Comparison of ENCODE assay signal across 8 mouse cellular contexts in the genomic region with DNA sequence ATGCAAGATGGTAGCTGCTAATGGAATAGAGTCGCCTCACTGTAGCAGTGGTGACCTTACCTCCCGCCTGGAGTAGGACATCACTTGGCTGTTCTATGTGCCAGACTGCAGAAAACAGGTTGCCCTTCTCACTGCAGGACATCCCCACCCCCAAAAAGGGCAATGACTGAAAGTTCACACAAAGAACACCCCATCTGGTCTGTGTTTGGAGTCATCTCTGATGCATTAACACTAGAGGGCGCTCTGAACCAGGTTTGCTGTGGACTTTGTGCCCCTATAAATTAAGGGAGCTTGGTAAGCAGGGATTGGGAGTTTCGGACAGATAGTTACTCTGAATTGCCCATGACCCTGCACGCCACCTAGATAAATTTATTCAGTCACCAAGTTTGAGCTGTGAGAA. TPM values are rescaled to one million over a fixed set of nuclear protein-coding genes. Genes with fewer than 3 reads are reported as not detected.
DNase-seq lines count a peak whose midpoint lies in the region; ATAC-seq and TF ChIP-seq lines count a peak whose summit lies in the region.

No protein-coding gene starts in this region.

- no peak overlapping the region for H3K4me3 ChIP-seq in heart, adult 2 months
- H3K4me3 ChIP-seq in heart, embryonic 11.5 days (ENCODE audit: low read depth, low read length): no peak overlapping the region
- H3K4me3 ChIP-seq in bone marrow, adult 2 months (replicated peaks; ENCODE audit: control insufficient read depth, low read depth, low read length): no peak overlapping the region

- H3K9ac ChIP-seq in heart, adult 2 months (ENCODE audit: low read depth, low read length): no peak overlapping the region
- H3K9ac ChIP-seq in heart, embryonic 11.5 days (ENCODE audit: low read depth, low read length): no peak overlapping the region

- TF ChIP-seq POLR2A in heart, adult 2 months (IDR thresholded peaks at IDR 0.05; ENCODE audit: insufficient read depth, low read depth, low read length): no peak
- no peak for TF ChIP-seq POLR2A in bone marrow, adult 2 months (IDR thresholded peaks at IDR 0.05; ENCODE audit: borderline replicate concordance, control insufficient read depth, low read depth, low read length)

- no peak for ATAC-seq in heart, embryonic 11.5 days (replicated peaks; ENCODE audit: insufficient number of reproducible peaks, low FRiP score, low TSS enrichment)
- peak; percentile 64 for ATAC-seq in megakaryocyte, adult 5-6 weeks (ENCODE audit: poor library complexity, severe bottlenecking)

- H3K9me3 ChIP-seq in heart, embryonic 11.5 days (replicated peaks; ENCODE audit: control insufficient read depth, low read length): no peaks in the 10 kb centered on the region

- TF ChIP-seq EP300 in heart, adult 2 months (IDR thresholded peaks at IDR 0.05; ENCODE audit: insufficient read depth, low read depth, low read length): no peak

- H3K4me1 ChIP-seq in heart, adult 2 months (ENCODE audit: control insufficient read depth, insufficient read depth, low read length): no peaks in the 10 kb centered on the region
- H3K4me1 ChIP-seq in heart, embryonic 11.5 days (ENCODE audit: control insufficient read depth, insufficient read depth, low read length): no peaks in the 10 kb centered on the region
- H3K4me1 ChIP-seq in bone marrow, adult 2 months (ENCODE audit: control insufficient read depth, insufficient read depth, low read length): no peaks in the 10 kb centered on the region

- no peak overlapping the region for H3K4me2 ChIP-seq in heart, embryonic 11.5 days

- H3K27me3 ChIP-seq in heart, adult 2 months (ENCODE audit: control insufficient read depth, insufficient read depth, low read length): no peaks in the 10 kb centered on the region
- H3K27me3 ChIP-seq in heart, embryonic 11.5 days (ENCODE audit: control insufficient read depth, insufficient read depth, low read length): no peaks in the 10 kb centered on the region

- intact Hi-C loops in heart, adult 2 months (cut with DNase I): no loop called here

- WGBS in heart, adult 2 months: 27% methylated on average over 5 of the region's 5 CpGs
- 29% methylated on average over 5 of the region's 5 CpGs for WGBS in heart, embryonic 11.5 days (ENCODE audit: insufficient replicate concordance)
- 23% methylated on average over 5 of the region's 5 CpGs for WGBS in bone marrow, adult 2 months

- no peaks in the 10 kb centered on the region for H3K36me3 ChIP-seq in heart, adult 2 months (ENCODE audit: control insufficient read depth, insufficient read depth, low read length)
- H3K36me3 ChIP-seq in heart, embryonic 11.5 days (ENCODE audit: control insufficient read depth, insufficient read depth, low read length): no peaks in the 10 kb centered on the region

- H3K79me2 ChIP-seq in heart, adult 2 months (replicated peaks; ENCODE audit: control insufficient read depth, insufficient read depth, low read length): no peaks in the 10 kb centered on the region

- H3K27ac ChIP-seq in heart, adult 2 months: no peak overlapping the region
- H3K27ac ChIP-seq in heart, embryonic 11.5 days (ENCODE audit: low read depth, low read length): no peak overlapping the region
- H3K27ac ChIP-seq in bone marrow, adult 2 months (ENCODE audit: control insufficient read depth, insufficient read depth, low read depth, low read length, poor library complexity): no peak overlapping the region

- no peak for DNase-seq in heart, adult 2 months
- peak; percentile 44 for DNase-seq in CD4-positive helper T cell, adult 2 months (ENCODE audit: low read depth, low spot score)
- DNase-seq in forelimb bud, embryonic 11.5 days (ENCODE audit: low read depth, low spot score): peak; percentile 60
- DNase-seq in urinary bladder, postnatal 36 days (ENCODE audit: low spot score in 2 of 2): no peak
- DNase-seq in urinary bladder, postnatal 25 days (ENCODE audit: low spot score): no peak

- TF ChIP-seq CTCF in heart, adult 2 months (IDR thresholded peaks at IDR 0.05): peak; percentile 79
- peak; percentile 55 for TF ChIP-seq CTCF in bone marrow, adult 2 months (IDR thresholded peaks at IDR 0.05; ENCODE audit: control insufficient read depth, insufficient read depth, low read length)

RNA-seq across cellular contexts. Expression of gene Lrrc20, which starts 8.7 kb away (rescaled TPM):
- 10 to 100 TPM; 29.9 to 32.0 TPM for total RNA-seq in heart, adult 2 months (2021)
- 38.9 and 55.5 TPM in 2 replicates for polyA plus RNA-seq in heart, adult 2 months (2012; rRNA removed)
- polyA plus RNA-seq in heart, embryonic 11.5 days (2014; fragmentation: Nextera tagmentation; extraction: Ambion mirVana): 12.1 and 14.8 TPM in 2 replicates
- 4.5 and 7.2 TPM in 2 replicates for polyA plus RNA-seq in bone marrow, adult 2 months (2011; ENCODE audit: insufficient read depth, insufficient read length, low replicate concordance, missing spikeins)
- total RNA-seq in megakaryocyte, adult 5-6 weeks (2015): 6.6 and 6.7 TPM in 2 replicates
- total RNA-seq in megakaryocyte, adult 5-6 weeks (2017): 6.9 and 7.0 TPM in 2 replicates

RNA-seq across cellular contexts. Expression of gene Eif4ebp2, which starts 14.4 kb away (rescaled TPM):
- total RNA-seq in heart, adult 2 months (2021): 10 to 100 TPM; 70.9 to 71.3 TPM
- polyA plus RNA-seq in heart, adult 2 months (2012; rRNA removed): 53.3 and 71.9 TPM in 2 replicates
- 21.2 and 28.6 TPM in 2 replicates for polyA plus RNA-seq in heart, embryonic 11.5 days (2014; fragmentation: Nextera tagmentation; extraction: Ambion mirVana)
- polyA plus RNA-seq in bone marrow, adult 2 months (2011; ENCODE audit: insufficient read depth, insufficient read length, low replicate concordance, missing spikeins): 25.6 and 39.8 TPM in 2 replicates
- 159 and 179 TPM in 2 replicates for total RNA-seq in megakaryocyte, adult 5-6 weeks (2015)
- total RNA-seq in megakaryocyte, adult 5-6 weeks (2017): 13.0 and 17.5 TPM in 2 replicates

RNA-seq across cellular contexts. Expression of gene Nodal, which starts 49.1 kb away (rescaled TPM):
- under 1 TPM in 1 of 2 experiments, not detected in 1; 0.10 TPM for total RNA-seq in heart, adult 2 months (2021)
- polyA plus RNA-seq in heart, adult 2 months (2012; rRNA removed): 0.04 and 0.38 TPM in 2 replicates
- polyA plus RNA-seq in heart, embryonic 11.5 days (2014; fragmentation: Nextera tagmentation; extraction: Ambion mirVana): not detected in 2 replicates
- polyA plus RNA-seq in bone marrow, adult 2 months (2011; ENCODE audit: insufficient read depth, insufficient read length, low replicate concordance, missing spikeins): 4.3 TPM in 1 of 2 replicates, not detected in the other
- not detected in 2 replicates for total RNA-seq in megakaryocyte, adult 5-6 weeks (2015)
- total RNA-seq in megakaryocyte, adult 5-6 weeks (2017): not detected in 2 replicates

Comparison
In these comparisons a context has a peak if more than half of its experiments do, and no peak if none do; other contexts are left out.
1. DNase-seq: peak in CD4-positive helper T cell, adult 2 months (single experiment) and forelimb bud, embryonic 11.5 days (single experiment); none in heart, adult 2 months (0 of 2), urinary bladder, postnatal 36 days (0 of 2) and urinary bladder, postnatal 25 days (single experiment).